Mouse (Mus musculus) CH12.LX (cell line): Measurements from ENCODE around the gene Mpdz. TPM values are rescaled to one million over a fixed set of nuclear protein-coding genes. Genes with fewer than 3 reads are reported as not detected.

Experiments used
- DNase-seq: peaks from one replicate; pipeline ENCODE4 v3.0.0-alpha.2; 2013; ENCODE audit errors: extremely low read depth
- H3K27ac ChIP-seq: 2 replicates; pipeline ENCODE4 v1.5.1; 2012; ENCODE audit warnings: low read depth, mild to moderate bottlenecking, control low read depth, moderate library complexity; ENCODE audit not compliant: insufficient read depth
- H3K27me3 ChIP-seq: replicated peaks from 2 replicates; pipeline ENCODE3; 2012; ENCODE audit warnings: inconsistent platforms
- H3K36me3 ChIP-seq, 2 experiments: replicated peaks in 1 of 2; 2 replicates each; pipeline versions ENCODE3 to v1.6.1; 2012; ENCODE audit warnings: inconsistent platforms in 1 of 2, low read length in 1 of 2, mild to moderate bottlenecking in 1 of 2, mixed read lengths in 1 of 2, moderate library complexity in 1 of 2; ENCODE audit not compliant: control insufficient read depth in 1 of 2, insufficient read depth in 1 of 2
- H3K4me1 ChIP-seq, 2 experiments: 2 replicates each; pipeline ENCODE4 v1.6.1; 2012; ENCODE audit warnings: inconsistent platforms in 1 of 2, moderate library complexity in 1 of 2; ENCODE audit not compliant: insufficient read depth in 2 of 2, control insufficient read depth in 1 of 2
- H3K4me2 ChIP-seq: 2 replicates; pipeline ENCODE4 v1.6.1; 2012; ENCODE audit warnings: low read depth, mild to moderate bottlenecking, control low read depth; ENCODE audit not compliant: poor library complexity, insufficient read depth, severe bottlenecking
- H3K4me3 ChIP-seq, 3 experiments: fragments of 150-350 bp in 1 of 3; sonication (generic) in 1 of 3; replicated peaks in 1 of 3; 2 replicates each; pipeline versions ENCODE3 to v1.5.1; 2011 to 2012; ENCODE audit warnings: low read depth in 2 of 3, low read length in 2 of 3, mild to moderate bottlenecking in 2 of 3, moderate library complexity in 2 of 3, control low read depth in 1 of 3, improper control_type of control experiment in 1 of 3, inconsistent platforms in 1 of 3, mixed read lengths in 1 of 3; ENCODE audit not compliant: poor library complexity in 1 of 3
- H3K79me2 ChIP-seq: replicated peaks from 2 replicates; pipeline ENCODE4 v1.6.1; 2012; ENCODE audit warnings: mild to moderate bottlenecking, moderate library complexity; ENCODE audit not compliant: control insufficient read depth, poor library complexity, insufficient read depth, severe bottlenecking; ENCODE audit errors: extremely low read depth
- H3K9ac ChIP-seq: 2 replicates; pipeline ENCODE4 v1.6.1; 2012; ENCODE audit warnings: low read depth, mild to moderate bottlenecking, control low read depth, moderate library complexity; ENCODE audit not compliant: insufficient read depth
- H3K9me3 ChIP-seq: replicated peaks from 2 replicates; pipeline ENCODE3; 2012; ENCODE audit warnings: low read length, inconsistent platforms, mixed read lengths
- CHD2 ChIP-seq: IDR thresholded peaks from 2 replicates; pipeline ENCODE4 v1.6.1; 2011; ENCODE audit warnings: low read length, improper control_type of control experiment
- CTCF ChIP-seq, 2 experiments: IDR thresholded peaks in 1 of 2; conservative IDR thresholded peaks in 1 of 2; 2 replicates each; pipeline ENCODE4 v1.5.1; 2011 to 2012; ENCODE audit warnings: low read depth in 2 of 2, low read length in 2 of 2, improper control_type of control experiment in 1 of 2, inconsistent platforms in 1 of 2, mild to moderate bottlenecking in 1 of 2, moderate library complexity in 1 of 2
- ELF1 ChIP-seq: IDR thresholded peaks from 2 replicates; pipeline ENCODE4 v1.6.1; 2014; ENCODE audit warnings: low read depth, mild to moderate bottlenecking, inconsistent platforms, low read length, improper control_type of control experiment
- HCFC1 ChIP-seq: IDR thresholded peaks from 2 replicates; pipeline ENCODE4 v1.6.1; 2012; ENCODE audit warnings: low read depth, mild to moderate bottlenecking, inconsistent platforms, low read length, improper control_type of control experiment
- IRF4 ChIP-seq: IDR thresholded peaks from 2 replicates; pipeline ENCODE4 v1.6.1; 2014; ENCODE audit warnings: low read depth, mild to moderate bottlenecking, inconsistent platforms, low read length, improper control_type of control experiment
- JUN ChIP-seq: IDR thresholded peaks from 2 replicates; pipeline ENCODE4 v1.6.1; 2011; ENCODE audit warnings: low read depth, mild to moderate bottlenecking, low read length, improper control_type of control experiment, moderate library complexity; ENCODE audit not compliant: insufficient read depth
- JUND ChIP-seq: conservative IDR thresholded peaks from 2 replicates; pipeline ENCODE4 v1.6.1; 2011; ENCODE audit warnings: low read depth, low read length, improper control_type of control experiment
- KAT2A ChIP-seq: IDR thresholded peaks from 2 replicates; pipeline ENCODE4 v1.6.1; 2012; ENCODE audit warnings: low read length, improper control_type of control experiment, inconsistent platforms; ENCODE audit not compliant: insufficient replicate concordance
- MAFK ChIP-seq: IDR thresholded peaks from 2 replicates; pipeline ENCODE4 v1.6.1; 2011; ENCODE audit warnings: low read length, improper control_type of control experiment; ENCODE audit not compliant: insufficient replicate concordance
- MAZ ChIP-seq: IDR thresholded peaks from 2 replicates; pipeline ENCODE4 v1.6.1; 2012; ENCODE audit warnings: low read depth, mild to moderate bottlenecking, inconsistent platforms, low read length, improper control_type of control experiment, moderate library complexity
- MEF2A ChIP-seq: IDR thresholded peaks from 2 replicates; pipeline ENCODE4 v1.6.1; 2014; ENCODE audit warnings: low read depth, mild to moderate bottlenecking, inconsistent platforms, low read length, improper control_type of control experiment, borderline replicate concordance
- MXI1 ChIP-seq: IDR thresholded peaks from 2 replicates; pipeline ENCODE4 v1.6.1; 2011; ENCODE audit warnings: mild to moderate bottlenecking, low read depth, low read length, improper control_type of control experiment
- MYC ChIP-seq: IDR thresholded peaks from 2 replicates; pipeline ENCODE4 v1.6.1; 2011; ENCODE audit warnings: low read depth, mild to moderate bottlenecking, improper control_type of control experiment, low read length
- PAX5 ChIP-seq: IDR thresholded peaks from 2 replicates; pipeline ENCODE4 v1.6.1; 2012; ENCODE audit warnings: low read length, inconsistent platforms, mixed read lengths
- POLR2A ChIP-seq: IDR thresholded peaks from 2 replicates; pipeline ENCODE4 v1.6.1; 2011; ENCODE audit warnings: low read depth, mild to moderate bottlenecking, improper control_type of control experiment, low read length
- RCOR1 ChIP-seq: conservative IDR thresholded peaks from 2 replicates; pipeline ENCODE4 v1.6.1; 2012; ENCODE audit warnings: low read depth, mild to moderate bottlenecking, inconsistent platforms, low read length, improper control_type of control experiment
- SIN3A ChIP-seq: IDR thresholded peaks from 2 replicates; pipeline ENCODE4 v1.6.1; 2012; ENCODE audit warnings: low read length, improper control_type of control experiment, inconsistent platforms
- SMC3 ChIP-seq: IDR thresholded peaks from 2 replicates; pipeline ENCODE4 v1.6.1; 2011; ENCODE audit warnings: low read depth, low read length, improper control_type of control experiment
- UBTF ChIP-seq: IDR thresholded peaks from 2 replicates; pipeline ENCODE4 v1.6.1; 2012; ENCODE audit warnings: low read depth, mild to moderate bottlenecking, inconsistent platforms, low read length, improper control_type of control experiment, moderate library complexity
- USF2 ChIP-seq: conservative IDR thresholded peaks from 2 replicates; pipeline ENCODE4 v1.6.1; 2011; ENCODE audit warnings: low read depth, low read length, improper control_type of control experiment
- ZC3H11A ChIP-seq: IDR thresholded peaks from 2 replicates; pipeline ENCODE4 v1.6.1; 2012; ENCODE audit warnings: low read depth, mild to moderate bottlenecking, inconsistent platforms, low read length, improper control_type of control experiment
- ZKSCAN1 ChIP-seq: IDR thresholded peaks from 2 replicates; pipeline ENCODE4 v1.6.1; 2012; ENCODE audit warnings: low read depth, inconsistent platforms, low read length, improper control_type of control experiment, borderline replicate concordance
- ZMIZ1 ChIP-seq: IDR thresholded peaks from 2 replicates; pipeline ENCODE4 v1.6.1; 2012; ENCODE audit warnings: low read depth, mild to moderate bottlenecking, inconsistent platforms, low read length, improper control_type of control experiment
- dilution Hi-C: fragments of 300-500 bp; cut with MboI; formaldehyde crosslinking; loops from 2 replicates; pipeline ENCODE4 v1.14.3; 2020; ENCODE audit warnings: low sequenced_read_pairs; ENCODE audit not compliant: extremely low pct_unique_long_range_greater_than_20kb, extremely low pct_ligation_motif_present
- in situ Hi-C: fragments of 300-500 bp; cut with MboI; formaldehyde crosslinking; loops from 3 replicates; pipeline ENCODE4 v1.14.3; 2019; ENCODE audit warnings: low sequenced_read_pairs, low pct_ligation_motif_present, low pct_unique_long_range_greater_than_20kb, mixed read lengths
- polyA plus RNA-seq: library from polyadenylated mRNA; unstranded; fragments of >175 nt; gene quantifications from 2 replicates; pipeline ENCODE4 v1.2.1, GENCODE M21; 2012; ENCODE audit warnings: low read depth; ENCODE audit not compliant: insufficient read length
- total RNA-seq, 2 experiments: library from RNA; depleted of rRNA; stranded (reverse); fragments of 300-350 nt in 1 of 2; fragments of >200 nt in 1 of 2; gene quantifications; 2 replicates each; pipeline ENCODE4 v1.2.3; 2012 to 2014

The Mpdz gene
- total and polyA plus RNA-seq, 3 experiments, result not detected

DNA sequence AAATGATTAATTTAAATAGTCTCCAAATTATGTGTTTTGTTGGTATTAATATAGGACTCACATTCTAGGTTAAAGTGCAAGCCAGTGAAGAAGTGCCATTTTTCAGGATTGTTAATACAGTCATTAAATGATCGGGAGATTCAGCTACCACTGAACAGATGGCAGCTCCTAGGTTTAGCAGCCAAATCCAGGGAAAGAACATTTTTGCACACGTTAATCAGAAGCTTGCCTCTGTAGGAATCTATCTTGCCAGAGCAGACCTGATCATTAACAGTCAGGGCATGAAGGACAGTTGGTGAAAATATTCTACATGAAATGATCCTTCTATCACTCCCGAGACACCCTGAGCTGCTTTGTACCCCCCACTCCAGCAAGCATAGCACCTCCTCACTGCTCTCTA lies 120.4 kb downstream of the Mpdz start:
- TF ChIP-seq CHD2 (no peak), MYC (no peak), SMC3 (no peak), RCOR1 (no peak), MXI1 (no peak), ZKSCAN1 (no peak), USF2 (no peak), HCFC1 (no peak), IRF4 (no peak), JUND (no peak), JUN (no peak), MEF2A (no peak), SIN3A (no peak), ZC3H11A (no peak), MAFK (no peak), ZMIZ1 (no peak), PAX5 (no peak), KAT2A (no peak), POLR2A (no peak), CTCF (conservative IDR thresholded peaks at IDR 0.05 in 1 of 2, IDR thresholded peaks at IDR 0.05 in 1 of 2; ENCODE audit: low read depth in 2 of 2, low read length in 2 of 2) (no peak)
- Histone ChIP-seq H3K9me3 (peaks cover 41% of the 10 kb centered on the region), H3K27me3 (no peaks in the 10 kb centered on the region), H3K36me3 (no peaks in the 10 kb centered on the region), H3K79me2 (no peaks in the 10 kb centered on the region), H3K9ac (no peak overlapping the region), H3K4me2 (no peak overlapping the region), H3K4me1 (no peaks in the 10 kb centered on the region), H3K4me3 (no peak overlapping the region), H3K27ac (no peak overlapping the region)
- dilution Hi-C loops (no loop called here), in situ Hi-C loops (no loop called here)
- DNase-seq, result no peak

DNA sequence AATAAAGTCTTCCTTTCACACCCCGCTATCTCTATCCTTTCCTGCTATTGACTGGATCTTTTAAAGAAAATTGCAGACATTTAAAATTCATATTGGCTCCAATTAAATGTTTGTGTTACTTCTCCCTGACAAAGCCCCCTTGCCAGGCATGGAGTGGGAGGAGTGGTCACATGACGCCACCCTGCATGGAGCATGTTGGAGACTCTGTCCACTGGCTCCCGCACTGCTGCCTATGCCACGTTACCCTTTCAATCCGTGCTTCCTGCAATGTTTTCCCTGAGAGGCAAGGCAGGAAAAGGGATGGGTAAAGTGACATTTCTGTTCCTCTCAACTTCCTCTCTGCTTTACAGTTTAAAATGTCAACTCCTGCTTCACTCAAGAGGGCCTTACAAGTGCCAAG lies 128.0 kb downstream of the Mpdz start:
- no peaks in the 10 kb centered on the region for H3K79me2 ChIP-seq
- H3K4me2 ChIP-seq, result no peak overlapping the region
- H3K9ac ChIP-seq, result no peak overlapping the region
- TF ChIP-seq ELF1 (no peak), MEF2A (no peak), JUND (no peak), MAZ (no peak), UBTF (no peak), ZC3H11A (no peak)
- H3K9me3 ChIP-seq, result peaks cover 40% of the 10 kb centered on the region
- dilution Hi-C loops, result no loop called here
- no peak for DNase-seq
- no peaks in the 10 kb centered on the region for H3K27me3 ChIP-seq
- H3K4me3 ChIP-seq, result no peak overlapping the region
- in situ Hi-C loops, result no loop called here
- H3K27ac ChIP-seq, result no peak overlapping the region
- no peaks in the 10 kb centered on the region for H3K36me3 ChIP-seq
- no peaks in the 10 kb centered on the region for H3K4me1 ChIP-seq
